Mouse (Mus musculus) neural tube, embryonic 11.5 days (tissue): ENCODE measurements around the gene Calm1. TPM values are rescaled to one million over a fixed set of nuclear protein-coding genes. Genes with fewer than 3 reads are reported as not detected.

Source experiments
- ATAC-seq: fragments of 200-750 bp; cut with Nextera tagmentation; 2 replicates; pipeline ENCODE4 v1.8.0; 2017; ENCODE audit warnings: moderate number of reproducible peaks, mild to moderate bottlenecking, moderate TSS enrichment, moderate library complexity; ENCODE audit not compliant: insufficient read depth, low FRiP score, low TSS enrichment
- DNase-seq: peaks from one replicate; pipeline ENCODE4 v3.0.0-alpha.2; 2015; ENCODE audit warnings: low spot score
- H3K27ac ChIP-seq: fragments of 300-500 bp; sonication (generic); 2 replicates; pipeline ENCODE4 v1.5.1; 2014; ENCODE audit warnings: low read depth, mild to moderate bottlenecking, low read length
- H3K27me3 ChIP-seq: fragments of 300-500 bp; sonication (generic); 2 replicates; pipeline ENCODE4 v1.6.1; 2014; ENCODE audit warnings: mild to moderate bottlenecking, low read length, mixed read lengths; ENCODE audit not compliant: control insufficient read depth, insufficient read depth
- H3K36me3 ChIP-seq: fragments of 300-500 bp; sonication (generic); 2 replicates; pipeline ENCODE4 v1.6.1; 2014; ENCODE audit warnings: mild to moderate bottlenecking, low read length, moderate library complexity, mixed read lengths; ENCODE audit not compliant: control insufficient read depth, insufficient read depth
- H3K4me1 ChIP-seq: fragments of 300-500 bp; sonication (generic); 2 replicates; pipeline ENCODE4 v1.6.1; 2014; ENCODE audit warnings: low read length, mixed read lengths; ENCODE audit not compliant: control insufficient read depth, insufficient read depth
- H3K4me2 ChIP-seq: fragments of 300-500 bp; sonication (generic); 2 replicates; pipeline ENCODE4 v1.6.1; 2014; ENCODE audit warnings: low read depth, mild to moderate bottlenecking, moderate library complexity
- H3K4me3 ChIP-seq: fragments of 300-500 bp; sonication (generic); 2 replicates; pipeline ENCODE4 v1.5.1; 2014; ENCODE audit warnings: low read depth, low read length
- H3K9ac ChIP-seq: fragments of 300-500 bp; sonication (generic); 2 replicates; pipeline ENCODE4 v1.6.1; 2014; ENCODE audit warnings: mild to moderate bottlenecking, low read length
- H3K9me3 ChIP-seq: fragments of 300-500 bp; sonication (generic); 2 replicates; pipeline ENCODE4 v1.6.1; 2016; ENCODE audit warnings: low read length; ENCODE audit not compliant: control insufficient read depth
- WGBS: fragments of 180-500 bp; shearing (Covaris S2); extraction: QIAGEN DNeasy Blood & Tissue Kit; methylation state at CpG from one replicate; pipeline ENCODE4 v1.1.7; 2014; 5-methylcytosine and 5-hydroxymethylcytosine counted together
- polyA plus RNA-seq: library from polyadenylated mRNA; unstranded; fragments of >200 nt; fragmentation: Nextera tagmentation; extraction: Ambion mirVana; gene quantifications from 2 replicates; pipeline ENCODE4 v1.2.1, GENCODE M21; 2014

Gene Calm1
- polyA plus RNA-seq: 1,303 and 1,315 TPM in 2 replicates

GRCm38 (mm10) chr12:100198967-100199660 is at the start of gene Calm1:
Gene Calm1, plus strand, starts transcription at chr12:100199435.
- peak within 1 kb of the TSS; percentile 97 for H3K4me3 ChIP-seq
- H3K27ac ChIP-seq: peak within 1 kb of the TSS; percentile 72
- DNase-seq: peak; percentile 93
- H3K4me1 ChIP-seq: peaks cover 8% of the 10 kb centered on the region
- H3K36me3 ChIP-seq: 0 out of 2 replicates have a peak, but pooled peaks cover 4% of the 10 kb centered on the region
- no peaks in the 10 kb centered on the region for H3K9me3 ChIP-seq
- peak within 1 kb of the TSS; percentile 84 for H3K4me2 ChIP-seq
- peak; percentile 89 for ATAC-seq
- under 1% methylated on average over 58 of the region's 58 CpGs for WGBS
- no peaks in the 10 kb centered on the region for H3K27me3 ChIP-seq
- peak within 1 kb of the TSS; percentile 93 for H3K9ac ChIP-seq

GRCm38 (mm10) chr12:100152466-100152865 is 46.8 kb upstream of the Calm1 start:
- Histone ChIP-seq H3K4me3 (no peak overlapping the region), H3K4me1 (no peaks in the 10 kb centered on the region), H3K36me3 (peaks cover 6% of the 10 kb centered on the region), H3K27me3 (no peaks in the 10 kb centered on the region), H3K4me2 (no peak overlapping the region), H3K9ac (no peak overlapping the region), H3K9me3 (no peaks in the 10 kb centered on the region), H3K27ac (no peak overlapping the region)
- WGBS: 93% methylated on average over 7 of the region's 7 CpGs
- DNase-seq (no peak), ATAC-seq (no peak)

- Histone ChIP-seq H3K27ac (no peak within 1 kb of the TSS), H3K4me3 (peak within 1 kb of the TSS; percentile 47), H3K9ac (peak within 1 kb of the TSS; percentile 65), H3K9me3 (no peaks in the 10 kb centered on the region), H3K4me1 (peaks cover 7% of the 10 kb centered on the region; the same call in 1 of the 2 replicates), H3K4me2 (peak within 1 kb of the TSS; percentile 56), H3K36me3 (no peaks in the 10 kb centered on the region), H3K27me3 (no peaks in the 10 kb centered on the region)
- WGBS: under 1% methylated on average over 26 of the region's 26 CpGs
- ATAC-seq (peak; percentile 98), DNase-seq (peak; percentile 91)
Measured at GRCm38 (mm10) chr12:100159261-100159975, 39.8 kb upstream of the Calm1 start, which contains the start of gene Nrde2. Gene Nrde2, minus strand, starts transcription at chr12:100159653.

- DNase-seq (no peak), ATAC-seq (no peak)
- Histone ChIP-seq H3K36me3 (no peaks in the 10 kb centered on the region), H3K4me3 (no peak overlapping the region), H3K9ac (no peak overlapping the region), H3K9me3 (no peaks in the 10 kb centered on the region), H3K4me2 (no peak overlapping the region), H3K4me1 (peaks cover 10% of the 10 kb centered on the region; the same call in 1 of the 2 replicates), H3K27ac (no peak overlapping the region), H3K27me3 (no peaks in the 10 kb centered on the region)
- WGBS: 81% methylated on average over 7 of the region's 7 CpGs
Measured at GRCm38 (mm10) chr12:100164991-100165500, 34.2 kb upstream of the Calm1 start.

GRCm38 (mm10) chr12:100166177-100166576 is 33.1 kb upstream of the Calm1 start:
- H3K36me3 ChIP-seq: no peaks in the 10 kb centered on the region
- H3K9ac ChIP-seq: no peak overlapping the region
- no peak overlapping the region for H3K27ac ChIP-seq
- H3K4me1 ChIP-seq: peaks cover 10% of the 10 kb centered on the region; the same call in 1 of the 2 replicates
- no peak overlapping the region for H3K4me3 ChIP-seq
- WGBS: 26% methylated on average over 3 of the region's 3 CpGs
- 0 out of 2 replicates have a peak, but pooled peaks have one; percentile 37 for ATAC-seq
- DNase-seq: peak; percentile 68
- H3K4me2 ChIP-seq: no peak overlapping the region
- no peaks in the 10 kb centered on the region for H3K9me3 ChIP-seq
- H3K27me3 ChIP-seq: no peaks in the 10 kb centered on the region

- H3K4me1 ChIP-seq: peaks cover 10% of the 10 kb centered on the region; the same call in 1 of the 2 replicates
- ATAC-seq (no peak), DNase-seq (no peak)
- WGBS: 87% methylated on average over 8 of the region's 8 CpGs
- H3K9me3 ChIP-seq: no peaks in the 10 kb centered on the region
- no peaks in the 10 kb centered on the region for H3K27me3 ChIP-seq
- H3K9ac ChIP-seq: no peak overlapping the region
- H3K27ac ChIP-seq: no peak overlapping the region
- no peak overlapping the region for H3K4me3 ChIP-seq
- no peaks in the 10 kb centered on the region for H3K36me3 ChIP-seq
- H3K4me2 ChIP-seq: no peak overlapping the region
Measured at GRCm38 (mm10) chr12:100166939-100167338, 32.3 kb upstream of the Calm1 start.

GRCm38 (mm10) chr12:100167502-100167901 is 31.7 kb upstream of the Calm1 start:
- H3K4me3 ChIP-seq: no peak overlapping the region
- H3K27ac ChIP-seq: peak overlapping the region; percentile 7; the same call in 1 of the 2 replicates
- DNase-seq (no peak), ATAC-seq (peak; percentile 39; the same call in 1 of the 2 replicates)
- no peaks in the 10 kb centered on the region for H3K36me3 ChIP-seq
- peaks cover 10% of the 10 kb centered on the region; the same call in 1 of the 2 replicates for H3K4me1 ChIP-seq
- no peak overlapping the region for H3K4me2 ChIP-seq
- no peaks in the 10 kb centered on the region for H3K27me3 ChIP-seq
- H3K9me3 ChIP-seq: no peaks in the 10 kb centered on the region
- WGBS: 95% methylated on average over 1 of the region's 1 CpGs
- no peak overlapping the region for H3K9ac ChIP-seq

- no peaks in the 10 kb centered on the region for H3K36me3 ChIP-seq
- 17% methylated on average over 23 of the region's 28 CpGs for WGBS
Measured at GRCm38 (mm10) chr12:100167931-100168871, 31.0 kb upstream of the Calm1 start.

More at GRCm38 (mm10) chr12:100167931-100168871, 31.0 kb upstream of the Calm1 start:
- peak; percentile 50 for DNase-seq
- peak overlapping the region; percentile 51 for H3K4me2 ChIP-seq
- peaks cover 10% of the 10 kb centered on the region; the same call in 1 of the 2 replicates for H3K4me1 ChIP-seq
- no peaks in the 10 kb centered on the region for H3K27me3 ChIP-seq
- peak; percentile 56 for ATAC-seq
- H3K9ac ChIP-seq: peak overlapping the region; percentile 50; the same call in 1 of the 2 replicates
- no peaks in the 10 kb centered on the region for H3K9me3 ChIP-seq
- H3K27ac ChIP-seq: peak overlapping the region; percentile 62; the same call in 1 of the 2 replicates
- H3K4me3 ChIP-seq: no peak overlapping the region; the same call in 1 of the 2 replicates
